Mouse (Mus musculus): ENCODE measurements around the gene Tmbim1. TPM values are rescaled to one million over a fixed set of nuclear protein-coding genes. Genes with fewer than 3 reads are reported as not detected.
A peak's percentile ranks its signal among the peaks of the same experiment; 100 is the strongest.
"Not testable (repeated sequence)": the region's sequence is repeated elsewhere in the genome, so short reads cannot be mapped to it uniquely, and the experiment has no call there.

Gene Tmbim1
- total RNA-seq, 2 experiments from 2014 or later: 19.5 to 19.7 TPM

DNA sequence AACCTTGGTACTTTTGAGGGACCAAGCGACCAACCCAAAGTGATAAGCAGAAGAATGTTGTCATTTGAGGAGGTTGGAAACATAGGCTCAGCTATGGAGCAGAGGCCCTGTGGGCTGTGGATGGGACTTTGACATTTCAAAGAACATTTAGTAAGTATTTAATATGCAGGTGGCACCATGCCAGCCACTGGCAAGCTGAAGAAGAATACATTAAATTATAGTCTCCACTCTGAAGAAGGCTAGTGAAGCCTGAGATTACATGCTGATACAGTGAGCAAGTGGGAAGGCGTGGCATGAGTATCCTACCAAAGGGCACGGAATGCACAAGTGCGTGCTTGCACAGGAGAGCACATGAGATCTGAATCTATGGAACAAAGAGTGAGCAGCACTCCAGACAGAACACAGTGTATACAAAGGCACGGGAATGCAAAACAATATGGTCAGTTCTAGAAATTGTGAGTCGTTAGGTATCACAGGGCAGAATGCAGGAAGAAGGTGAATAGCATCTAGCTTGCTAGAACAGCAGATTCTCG lies 24.5 kb upstream of the Tmbim1 start:
- no peak for DNase-seq (ENCODE audit: low spot score in 2 of 2)

DNA sequence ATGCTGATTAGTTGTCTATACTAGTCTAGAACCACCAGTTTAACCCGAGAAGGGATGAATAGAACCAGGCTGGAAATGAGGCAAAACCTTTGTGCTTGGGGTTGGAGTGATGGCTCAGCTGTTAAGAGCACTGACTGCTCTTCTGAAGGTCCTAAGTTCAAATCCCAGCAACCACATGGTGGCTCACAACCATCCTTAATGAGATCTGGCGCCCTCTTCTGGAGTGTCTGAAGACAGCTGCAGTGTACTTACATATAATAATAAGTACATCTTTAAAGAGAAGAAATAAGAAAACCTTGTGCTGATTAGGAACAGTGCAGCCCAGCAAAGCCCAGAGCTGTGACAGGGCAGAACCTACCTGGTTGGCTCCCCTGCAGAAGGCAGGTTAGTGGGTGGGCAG lies 21.5 kb upstream of the Tmbim1 start:
- not testable (repeated sequence) for DNase-seq (ENCODE audit: low spot score in 2 of 2)

DNA sequence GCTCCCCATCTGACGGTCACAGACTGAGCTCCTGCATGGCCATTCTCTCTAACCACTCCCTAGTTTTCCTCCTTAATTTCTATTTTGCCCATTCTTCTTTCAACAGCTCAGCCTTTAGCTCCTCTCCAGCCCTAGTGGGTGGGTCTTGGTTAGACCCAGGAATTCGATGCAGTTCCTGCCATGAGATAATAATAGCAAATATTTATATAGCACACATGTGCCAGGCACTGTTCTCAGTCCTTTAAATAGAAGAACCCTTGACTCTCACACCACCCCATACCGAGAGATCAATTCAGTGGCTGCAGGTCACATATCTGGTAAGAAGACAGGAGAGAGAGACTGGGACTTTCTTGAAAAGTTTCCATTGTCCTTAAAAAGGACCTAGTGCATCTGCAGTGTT lies 16.0 kb upstream of the Tmbim1 start:
- no peak for DNase-seq (ENCODE audit: low spot score in 2 of 2)

DNA sequence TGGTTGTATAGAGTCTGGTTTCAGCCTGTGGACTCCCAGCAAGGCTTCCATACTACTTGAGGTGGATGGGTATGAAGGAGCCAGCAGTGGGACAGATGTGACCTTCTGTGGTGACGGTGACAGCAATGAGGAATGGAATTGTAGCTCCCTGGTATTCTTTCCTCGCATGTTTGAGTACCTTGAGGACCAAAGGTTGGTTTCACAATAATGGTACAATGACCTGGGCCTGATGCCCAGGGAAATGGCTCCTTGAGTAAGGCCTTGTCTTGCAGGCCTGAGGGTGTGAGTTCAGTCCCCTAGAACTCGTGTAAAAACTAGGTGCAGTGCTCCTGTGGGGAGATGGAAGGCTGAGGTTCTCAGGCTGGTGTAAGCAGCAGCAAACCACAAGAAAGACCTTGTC lies 13.3 kb upstream of the Tmbim1 start:
- DNase-seq (ENCODE audit: low spot score in 2 of 2): no peak

DNA sequence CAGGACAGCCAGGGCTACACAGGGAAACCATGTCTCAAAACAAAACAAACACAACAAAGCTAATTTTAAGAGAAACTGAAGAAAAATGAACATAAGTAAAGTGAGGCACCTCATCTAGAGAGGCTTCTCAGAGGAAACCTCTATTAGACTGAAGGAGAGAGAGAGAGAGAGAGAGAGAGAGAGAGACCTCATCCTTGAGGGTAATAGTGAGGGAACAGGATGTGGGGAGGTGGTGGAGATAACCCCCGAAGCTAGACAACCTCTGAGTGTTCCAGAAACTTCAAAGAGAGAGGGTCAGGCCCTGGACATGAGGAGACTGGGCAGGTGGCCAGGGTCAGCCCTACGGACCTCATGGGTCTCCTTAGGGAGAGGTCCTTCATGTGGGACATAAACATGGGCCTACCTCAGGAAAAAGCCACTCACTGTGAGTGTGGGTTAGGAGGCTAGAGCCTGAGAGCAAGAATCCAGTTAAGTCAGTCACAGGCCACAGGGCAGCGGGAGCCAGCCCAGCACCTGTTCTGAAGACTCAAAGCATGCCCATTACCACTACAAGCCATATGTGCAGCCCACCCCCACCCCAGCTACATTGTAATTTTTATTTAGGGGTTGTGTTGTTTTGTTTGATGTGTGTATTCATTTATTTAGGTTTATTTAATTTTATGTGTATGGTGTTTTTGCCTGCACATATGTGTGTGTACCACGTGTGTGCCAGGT lies 10.8 kb upstream of the Tmbim1 start:
- no peak for DNase-seq (ENCODE audit: low spot score in 2 of 2)

DNA sequence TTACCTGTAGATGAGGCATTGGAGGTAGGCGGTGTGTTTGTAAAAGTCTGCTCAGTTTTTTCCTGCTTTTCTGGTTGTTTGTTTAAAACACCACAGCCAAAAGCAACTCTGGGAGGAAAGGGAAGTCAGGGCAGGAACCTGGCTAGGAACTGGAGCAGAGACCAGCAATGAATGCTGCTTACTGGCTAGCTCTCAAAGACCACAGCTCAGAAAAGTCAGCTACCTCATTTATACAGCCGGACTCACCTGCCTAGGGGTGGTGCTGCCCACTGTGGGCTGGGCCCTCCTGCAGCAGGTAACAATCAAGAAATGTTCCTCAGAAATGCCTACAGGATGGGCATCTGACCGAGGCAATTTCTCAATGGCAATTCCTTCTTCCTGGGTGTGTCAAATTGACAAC lies 9.4 kb upstream of the Tmbim1 start:
- DNase-seq (ENCODE audit: low spot score in 2 of 2): no peak

DNA sequence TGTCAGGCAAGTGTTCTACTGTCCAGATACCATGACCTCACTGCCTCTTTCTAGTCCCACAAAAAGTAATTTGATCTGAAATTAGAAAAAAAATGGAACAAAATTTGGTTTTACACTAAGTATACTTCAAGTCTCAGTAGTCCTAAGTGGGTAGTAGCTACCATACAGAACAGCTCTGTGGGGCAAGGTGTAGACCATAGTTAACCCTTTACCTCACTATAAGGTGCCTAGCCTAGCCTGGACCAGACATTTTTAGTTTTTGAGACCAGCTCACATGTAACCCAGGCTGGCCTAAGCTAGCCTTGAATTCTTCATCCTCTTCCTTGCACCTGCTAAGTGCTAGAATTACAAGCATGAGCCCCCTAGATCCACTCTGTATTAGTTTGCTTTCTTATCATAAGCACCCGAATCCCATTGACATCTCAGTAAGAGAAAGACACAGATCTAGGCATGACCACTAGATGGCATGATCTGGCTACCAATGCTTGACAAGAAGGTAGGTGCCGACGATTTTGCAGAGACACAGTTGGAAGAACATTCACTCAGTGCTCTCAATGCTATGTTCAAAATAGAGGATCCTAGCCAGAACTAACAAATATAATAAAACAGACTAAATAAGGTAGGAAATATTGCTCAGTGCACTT lies 7.7 kb upstream of the Tmbim1 start:
- DNase-seq (ENCODE audit: low spot score in 2 of 2): peak; percentile 53 to 91

DNA sequence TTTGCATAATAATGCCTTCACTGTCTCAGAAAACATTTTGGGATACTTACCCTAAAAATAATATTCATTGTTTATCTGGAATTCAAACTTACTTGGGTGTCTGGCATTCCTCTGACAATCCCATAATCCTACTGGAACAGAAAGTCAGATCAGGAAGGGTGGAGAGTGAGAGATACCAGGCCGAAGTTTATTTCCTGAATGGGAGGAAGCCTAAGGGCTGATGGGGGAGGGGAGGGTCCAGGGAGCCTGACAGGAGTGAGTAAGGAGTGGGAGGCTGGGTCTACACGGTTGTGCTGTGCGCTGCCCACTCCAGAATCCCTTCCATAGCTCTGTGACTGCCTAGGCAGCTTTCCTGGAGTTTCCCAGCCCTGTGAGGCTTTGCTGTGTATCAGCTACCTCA lies 4.3 kb upstream of the Tmbim1 start:
- DNase-seq (ENCODE audit: low spot score in 2 of 2): no peak

DNA sequence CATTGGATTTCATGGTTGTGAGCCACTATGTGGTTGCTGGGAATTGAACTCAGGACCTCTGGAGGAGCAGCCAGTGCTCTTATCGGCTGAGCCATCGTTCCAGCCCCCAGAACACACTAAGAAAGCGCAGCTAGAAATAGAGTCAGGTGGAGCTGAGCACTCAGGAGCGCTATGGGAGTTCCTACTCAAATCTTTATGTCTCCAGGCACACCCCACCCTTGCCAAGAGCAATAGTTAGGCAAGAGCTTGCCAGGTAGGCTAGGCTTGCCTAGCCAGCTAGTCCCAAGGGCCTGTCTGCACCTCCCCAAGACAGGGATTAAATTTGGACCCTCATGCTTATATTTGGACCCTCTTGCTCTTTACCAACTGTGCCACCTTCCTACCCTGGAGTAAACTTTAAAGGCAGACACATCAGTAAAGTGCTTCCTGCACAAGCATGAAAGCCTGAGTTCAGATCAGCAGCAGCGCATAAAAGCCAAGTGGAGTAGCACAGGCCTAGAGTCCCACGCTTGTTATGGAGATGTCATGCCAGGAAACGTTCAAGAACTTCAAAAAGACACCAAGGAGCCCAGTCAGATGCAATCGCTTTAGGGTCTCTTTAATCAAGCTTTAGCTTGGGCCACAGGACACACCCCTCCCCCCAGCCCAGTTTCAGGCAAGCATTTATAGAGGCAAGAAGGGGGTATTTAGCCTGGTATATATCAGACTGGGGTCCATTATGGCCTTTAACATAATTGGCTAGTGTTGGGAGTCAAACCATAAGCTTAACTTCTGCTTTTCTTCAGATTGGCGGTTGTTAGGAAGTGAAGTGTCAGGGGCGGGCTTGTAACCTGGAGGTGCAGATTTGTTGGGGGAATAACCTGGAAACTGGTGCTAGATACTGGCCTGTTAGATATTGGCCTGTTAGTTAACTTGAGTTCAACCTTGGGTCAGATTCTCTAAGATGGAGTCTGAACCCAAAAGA lies 2.9 kb upstream of the Tmbim1 start:
- DNase-seq (ENCODE audit: low spot score in 2 of 2): no peak

DNA sequence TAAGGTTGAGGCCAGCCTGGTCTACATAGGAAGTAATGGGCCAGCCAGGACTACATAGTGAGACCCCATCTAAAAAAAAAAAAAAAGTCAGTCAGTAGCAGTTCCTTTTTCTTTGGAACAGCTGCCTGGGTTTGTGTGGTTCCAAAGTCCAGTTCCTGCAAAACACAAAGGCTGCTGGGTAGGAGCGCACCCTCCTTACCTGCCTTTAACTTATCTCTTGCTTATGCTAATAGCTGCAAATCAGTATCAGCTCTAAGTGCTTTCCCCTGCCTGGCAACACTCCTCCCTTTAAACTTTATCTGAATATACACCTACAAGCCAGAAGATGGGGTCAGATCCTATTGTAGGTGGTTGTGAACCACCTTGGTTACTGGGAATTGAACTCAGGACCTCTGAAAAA lies 1.7 kb upstream of the Tmbim1 start:
- DNase-seq (ENCODE audit: low spot score in 2 of 2): no peak

DNA sequence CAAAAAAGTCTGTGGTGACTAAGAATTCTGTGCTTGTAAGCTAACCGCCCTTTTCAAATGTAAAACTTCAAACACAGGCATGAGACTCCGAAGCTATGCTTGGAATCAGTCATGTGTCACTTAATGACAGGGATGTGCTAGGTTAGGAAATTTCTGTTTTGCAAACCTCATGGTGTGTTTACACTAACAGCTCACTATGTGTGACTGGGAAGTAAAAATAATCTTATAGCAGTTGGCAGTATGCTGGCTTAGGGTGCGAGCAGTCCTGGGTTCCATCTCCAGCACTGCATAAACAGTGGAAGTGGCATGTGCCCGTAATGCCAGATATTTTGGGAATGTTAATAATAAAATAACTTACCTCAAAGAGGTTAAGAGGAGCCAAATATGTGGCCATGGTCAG lies 476 bp downstream of the Tmbim1 start:
- DNase-seq (ENCODE audit: low spot score in 2 of 2): no peak

DNA sequence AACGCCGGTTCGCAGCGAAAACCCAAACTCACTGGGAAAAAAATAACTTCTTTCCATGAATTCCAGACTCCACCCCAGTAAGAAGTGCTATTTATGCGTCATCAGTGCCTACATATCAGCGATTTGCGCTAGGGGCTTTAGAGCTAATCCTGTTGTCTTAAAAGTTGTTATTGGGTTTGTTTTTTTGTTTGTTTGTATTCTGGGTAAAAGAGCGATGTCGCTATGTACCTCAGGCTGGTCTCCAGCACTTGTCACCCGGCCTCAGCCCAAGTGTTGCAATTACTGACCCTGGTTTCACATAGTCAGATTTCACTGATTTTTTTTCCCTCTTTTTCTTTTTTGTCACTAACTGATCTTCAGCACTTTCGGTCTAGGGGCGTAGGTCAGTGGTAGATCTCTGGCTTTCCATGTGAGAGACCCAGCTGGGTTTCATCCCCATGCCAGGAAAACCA lies 1.1 kb downstream of the Tmbim1 start:
- no peak for DNase-seq (ENCODE audit: low spot score in 2 of 2)

DNA sequence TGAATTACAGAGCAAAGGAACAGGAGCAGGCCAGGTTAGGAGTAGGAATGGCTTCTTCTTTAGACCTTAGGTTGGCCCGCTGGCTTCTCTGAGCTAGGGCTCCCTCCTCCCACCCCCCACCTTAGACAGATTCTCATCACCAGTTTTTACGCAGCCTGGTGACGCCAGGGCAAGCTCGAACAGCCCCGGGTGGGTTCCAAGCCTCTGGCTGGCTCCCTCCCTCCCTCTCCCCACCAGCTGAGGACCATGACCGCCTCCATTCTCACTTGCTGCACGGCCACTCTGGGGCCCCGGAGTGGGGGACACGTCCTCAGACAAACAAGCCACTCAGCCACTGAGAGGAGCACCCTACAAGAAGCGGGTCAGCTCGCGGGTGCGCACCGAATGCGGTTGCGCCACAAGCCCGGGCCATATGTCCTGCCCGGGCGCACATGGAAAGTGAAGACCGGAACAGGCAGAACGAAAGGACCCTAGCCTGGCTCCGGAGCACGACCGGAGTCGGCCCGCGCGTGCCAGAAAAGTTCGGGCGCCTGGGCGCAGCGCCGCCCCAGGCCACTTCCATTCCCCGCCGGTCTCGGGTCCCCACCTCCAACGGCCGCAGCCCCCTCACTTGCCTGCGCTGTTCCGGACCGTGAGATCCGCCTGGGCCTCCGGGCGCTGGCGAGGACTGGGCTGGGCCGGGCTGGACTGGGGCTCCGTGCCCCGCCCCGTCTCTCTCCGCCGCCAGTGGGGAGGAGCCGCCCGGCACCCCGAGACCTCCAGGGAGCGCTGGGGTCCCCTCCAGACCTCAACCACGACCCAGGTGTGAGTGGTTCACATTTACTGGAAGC lies 1.7 kb downstream of the Tmbim1 start:
- DNase-seq (ENCODE audit: low spot score in 2 of 2): peak; percentile 46 to 48

DNA sequence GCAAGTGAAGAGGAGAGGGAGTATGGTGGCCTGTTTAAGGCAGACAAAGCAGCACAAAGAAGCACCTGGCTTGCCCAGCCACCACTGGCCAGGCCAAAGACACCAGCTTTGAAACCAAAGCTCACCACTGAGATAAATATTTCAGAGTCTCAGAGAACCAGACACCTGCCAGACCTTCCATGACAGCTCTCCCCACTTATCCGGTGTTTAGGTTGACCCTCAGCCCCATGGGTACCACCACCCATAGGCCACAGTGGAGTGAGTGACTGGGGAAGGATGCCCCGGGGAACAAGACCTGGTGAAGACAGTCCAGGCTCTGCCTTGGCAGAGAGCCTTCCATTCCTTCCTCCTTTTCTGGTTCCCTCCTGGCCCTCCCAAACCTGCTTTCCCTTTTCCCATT lies 2.6 kb downstream of the Tmbim1 start:
- no peak for DNase-seq (ENCODE audit: low spot score in 2 of 2)

DNA sequence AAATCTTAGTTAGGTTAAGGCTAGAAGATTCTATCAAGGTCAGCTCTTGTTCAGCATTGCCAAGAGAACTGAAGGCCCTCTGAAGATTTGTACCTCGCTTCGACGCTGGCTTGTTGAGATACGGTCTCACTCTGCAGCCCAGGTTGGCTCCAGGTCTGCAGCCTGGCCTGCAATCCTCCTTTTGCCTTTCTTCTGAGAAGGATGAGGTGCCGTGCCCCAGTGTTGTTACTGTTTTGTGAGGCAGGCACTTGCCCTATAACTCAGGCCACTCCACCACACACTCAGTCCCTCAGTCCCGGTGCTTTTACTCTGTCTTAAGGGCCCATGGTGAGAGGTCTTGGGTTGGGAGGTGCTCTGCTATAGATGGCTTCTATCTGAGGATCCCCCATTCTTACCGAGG lies 3.2 kb downstream of the Tmbim1 start:
- no peak for DNase-seq (ENCODE audit: low spot score in 2 of 2)

DNA sequence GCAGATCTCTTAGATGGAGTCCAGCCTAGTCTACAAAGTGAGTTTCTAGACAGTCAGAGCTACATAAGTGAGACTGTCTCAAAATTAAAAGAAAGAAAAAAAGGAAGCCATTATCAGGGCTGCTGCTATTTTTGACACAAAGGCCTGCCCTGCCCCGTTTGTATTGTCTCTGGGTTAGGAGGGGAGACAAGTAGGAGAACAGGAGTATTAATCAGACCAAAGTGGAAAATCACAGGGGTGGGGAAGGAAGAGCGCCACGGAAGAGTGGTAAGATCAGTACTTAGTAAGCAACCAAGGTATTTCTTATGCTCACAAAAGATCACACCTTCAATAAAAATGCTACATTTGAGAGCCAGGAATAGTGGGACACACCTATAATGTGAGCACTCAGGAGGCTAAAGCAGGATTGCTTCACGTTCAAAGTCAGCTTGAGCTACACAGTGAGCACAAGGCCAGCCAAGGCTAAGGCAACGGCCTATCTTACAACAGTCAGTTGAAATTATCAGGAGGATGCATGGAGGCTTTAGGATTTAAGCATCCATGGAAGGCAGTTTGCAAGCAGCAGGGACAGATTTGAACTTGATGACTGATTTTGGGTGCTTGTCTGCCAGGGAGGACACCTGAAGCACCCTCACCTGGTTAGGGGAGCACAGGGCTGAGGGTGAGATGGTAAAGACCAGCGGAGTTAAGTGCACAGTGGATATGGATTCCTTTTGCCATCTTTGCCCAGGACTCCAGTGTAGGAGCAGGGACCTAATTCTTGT lies 4.9 kb downstream of the Tmbim1 start:
- DNase-seq (ENCODE audit: low spot score in 2 of 2): no peak

DNA sequence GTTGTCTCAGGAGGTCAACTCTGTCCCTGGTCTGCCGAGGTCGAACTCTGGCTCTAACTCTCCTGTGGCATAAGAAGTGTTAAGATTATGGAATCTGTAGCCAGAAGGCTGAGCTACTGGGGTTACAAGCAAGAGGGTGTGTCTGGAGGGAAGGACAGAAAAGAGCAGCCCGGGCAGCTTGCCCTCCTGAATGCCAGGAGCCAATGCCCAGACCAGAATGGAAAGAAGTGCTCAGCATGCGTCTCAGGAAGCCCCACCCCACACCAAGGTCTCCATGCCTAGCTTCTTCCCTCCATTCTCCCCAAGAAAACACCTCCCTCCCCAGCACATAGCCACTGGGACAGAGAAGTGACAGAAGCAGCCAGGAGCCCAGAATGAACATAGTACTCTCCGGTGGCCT lies 6.4 kb downstream of the Tmbim1 start:
- DNase-seq (ENCODE audit: low spot score in 2 of 2): no peak

DNA sequence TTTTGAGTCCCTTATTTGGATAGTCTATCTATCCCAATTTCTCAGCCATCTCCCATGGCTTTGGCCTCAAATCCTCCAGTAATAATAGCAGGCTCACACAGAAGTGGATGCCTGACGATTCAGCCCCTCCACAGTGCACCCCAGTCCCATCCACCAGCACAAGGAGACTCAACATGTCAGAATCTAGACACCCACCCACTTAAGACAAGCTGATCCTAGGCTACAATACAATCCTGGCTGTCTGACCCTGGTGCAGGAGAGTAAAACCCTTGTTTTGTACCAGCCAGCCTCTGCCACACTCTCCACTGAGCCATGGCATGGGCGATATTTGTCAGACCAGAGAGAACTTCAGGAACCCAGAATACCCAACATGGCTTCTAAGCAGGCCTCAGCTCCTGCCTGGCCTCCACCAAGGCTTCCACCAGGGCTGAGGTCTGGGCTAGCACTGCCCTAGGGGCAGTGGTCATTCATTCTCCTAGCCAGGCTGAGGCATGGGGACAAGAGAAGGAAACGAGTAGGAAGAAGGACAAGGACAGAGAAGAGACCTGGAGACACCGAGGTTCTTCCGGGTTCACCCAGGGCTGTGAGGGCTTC lies 7.2 kb downstream of the Tmbim1 start:
- DNase-seq (ENCODE audit: low spot score in 2 of 2): no peak

DNA sequence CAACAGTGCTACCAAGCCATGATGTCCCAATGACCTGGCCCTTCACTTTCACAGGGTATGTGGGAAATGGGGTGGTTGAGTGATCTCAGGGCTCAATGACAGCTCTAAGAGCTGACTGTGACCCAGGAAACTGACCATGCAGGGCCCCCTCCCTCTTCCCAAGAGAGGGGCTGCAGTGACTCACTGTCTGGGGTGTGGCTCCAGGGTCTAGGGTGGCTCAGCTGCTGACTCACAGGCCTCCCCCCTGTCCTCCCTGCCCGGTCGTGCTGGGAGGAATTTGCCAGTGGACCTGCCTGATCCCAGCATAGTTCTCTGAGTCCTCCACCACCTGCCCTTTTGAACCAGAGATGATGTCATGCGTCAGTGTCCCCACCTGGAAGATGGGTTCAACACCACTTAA lies 8.2 kb downstream of the Tmbim1 start:
- DNase-seq (ENCODE audit: low spot score in 2 of 2): no peak

DNA sequence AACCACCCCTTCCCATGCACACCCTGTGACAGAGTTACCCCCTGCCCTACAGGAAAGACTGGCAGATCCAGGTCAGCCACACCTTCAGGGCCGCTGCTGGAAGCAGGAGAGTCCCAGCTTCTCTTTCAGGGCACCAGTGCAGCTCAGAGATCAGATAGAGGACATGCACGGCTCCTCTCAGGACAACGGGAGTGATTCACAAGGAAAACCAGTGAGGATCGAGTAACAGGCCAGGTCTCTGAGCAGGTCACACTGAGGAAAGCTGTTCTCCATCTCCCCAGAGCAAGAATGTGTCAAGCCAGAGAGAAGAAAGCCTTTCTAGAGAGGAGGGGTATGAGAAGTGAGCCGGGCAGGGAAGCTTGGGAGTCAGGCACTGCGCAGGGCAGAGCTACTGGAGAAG lies 8.9 kb downstream of the Tmbim1 start:
- DNase-seq (ENCODE audit: low spot score in 2 of 2): no peak
